Mouse (Mus musculus) midbrain, embryonic 13.5 days (tissue): ENCODE measurements around the gene Trem1. TPM values are rescaled to one million over a fixed set of nuclear protein-coding genes. Genes with fewer than 3 reads are reported as not detected.

ENCODE experiments used
- ATAC-seq: fragments of 200-750 bp; cut with Nextera tagmentation; 2 replicates; pipeline ENCODE4 v1.8.0; 2017; ENCODE audit warnings: mild to moderate bottlenecking, moderate TSS enrichment, moderate library complexity
- H3K27ac ChIP-seq: fragments of 300-500 bp; sonication (generic); 2 replicates; pipeline ENCODE4 v1.5.1; 2015; ENCODE audit warnings: inconsistent platforms, mild to moderate bottlenecking, moderate library complexity
- H3K27me3 ChIP-seq: fragments of 300-500 bp; sonication (generic); 2 replicates; pipeline ENCODE4 v1.6.1; 2015; ENCODE audit warnings: mild to moderate bottlenecking, inconsistent platforms
- H3K36me3 ChIP-seq: fragments of 300-500 bp; sonication (generic); 2 replicates; pipeline ENCODE4 v1.6.1; 2015; ENCODE audit warnings: mild to moderate bottlenecking, inconsistent platforms
- H3K4me1 ChIP-seq: fragments of 300-500 bp; sonication (generic); replicated peaks from 2 replicates; pipeline ENCODE4 v1.6.1; 2015; ENCODE audit warnings: inconsistent platforms
- H3K4me2 ChIP-seq: fragments of 300-500 bp; sonication (generic); replicated peaks from 2 replicates; pipeline ENCODE4 v1.6.1; 2015; ENCODE audit warnings: moderate library complexity, mild to moderate bottlenecking, inconsistent platforms
- H3K4me3 ChIP-seq: fragments of 300-500 bp; sonication (generic); replicated peaks from 2 replicates; pipeline ENCODE4 v1.5.1; 2015; ENCODE audit warnings: mild to moderate bottlenecking, inconsistent platforms
- H3K9ac ChIP-seq: fragments of 300-500 bp; sonication (generic); replicated peaks from 2 replicates; pipeline ENCODE4 v1.6.1; 2015; ENCODE audit warnings: mild to moderate bottlenecking, inconsistent platforms
- H3K9me3 ChIP-seq: fragments of 300-500 bp; sonication (generic); 2 replicates; pipeline ENCODE4 v1.6.1; 2016; ENCODE audit warnings: mild to moderate bottlenecking, inconsistent platforms
- WGBS: fragments of 180-500 bp; shearing (Covaris S2); methylation state at CpG from one replicate; pipeline ENCODE4 v1.1.7; 2015; 5-methylcytosine and 5-hydroxymethylcytosine counted together
- polyA plus RNA-seq: library from polyadenylated mRNA; unstranded; fragments of >200 nt; fragmentation: Nextera tagmentation; extraction: Ambion mirVana; gene quantifications from 2 replicates; pipeline ENCODE4 v1.2.1, GENCODE M21; 2015

Trem1 gene
- polyA plus RNA-seq, 1 experiment from 2014 or later, result not detected

- H3K9ac ChIP-seq, result no peak overlapping the region
- H3K36me3 ChIP-seq, result no peaks in the 10 kb centered on the region
- ATAC-seq, result no peak
- H3K27ac ChIP-seq, result no peak overlapping the region
- 76% methylated on average over 4 of the region's 4 CpGs for WGBS
- no peaks in the 10 kb centered on the region for H3K4me1 ChIP-seq
- H3K9me3 ChIP-seq, result no peaks in the 10 kb centered on the region
- no peak overlapping the region for H3K4me3 ChIP-seq
- H3K4me2 ChIP-seq, result no peak overlapping the region
- no peaks in the 10 kb centered on the region for H3K27me3 ChIP-seq
Measured at GRCm38 (mm10) chr17:48269833-48270232, 37.3 kb downstream of the Trem1 start.

GRCm38 (mm10) chr17:48272158-48272557 lies 39.6 kb downstream of the Trem1 start:
- 87% methylated on average over 5 of the region's 5 CpGs for WGBS

GRCm38 (mm10) chr17:48272598-48272997 lies 40.0 kb downstream of the Trem1 start:
- Histone ChIP-seq H3K4me2 (no peak overlapping the region), H3K4me1 (no peaks in the 10 kb centered on the region), H3K9me3 (no peaks in the 10 kb centered on the region), H3K36me3 (no peaks in the 10 kb centered on the region), H3K4me3 (no peak overlapping the region), H3K27me3 (no peaks in the 10 kb centered on the region), H3K9ac (no peak overlapping the region), H3K27ac (no peak overlapping the region)
- ATAC-seq, result no peak
- 87% methylated on average over 4 of the region's 4 CpGs for WGBS

More at GRCm38 (mm10) chr17:48272158-48272557, 39.6 kb downstream of the Trem1 start:
- no peak for ATAC-seq
- Histone ChIP-seq H3K4me1 (no peaks in the 10 kb centered on the region), H3K9me3 (no peaks in the 10 kb centered on the region), H3K4me3 (no peak overlapping the region), H3K9ac (no peak overlapping the region), H3K36me3 (no peaks in the 10 kb centered on the region), H3K27ac (no peak overlapping the region), H3K4me2 (no peak overlapping the region), H3K27me3 (no peaks in the 10 kb centered on the region)

GRCm38 (mm10) chr17:48274098-48274497 lies 41.5 kb downstream of the Trem1 start:
- no peaks in the 10 kb centered on the region for H3K4me1 ChIP-seq
- H3K4me3 ChIP-seq, result no peak overlapping the region
- no peaks in the 10 kb centered on the region for H3K9me3 ChIP-seq
- H3K27ac ChIP-seq, result no peak overlapping the region
- H3K27me3 ChIP-seq, result no peaks in the 10 kb centered on the region
- ATAC-seq, result no peak
- 73% methylated on average over 4 of the region's 4 CpGs for WGBS
- H3K36me3 ChIP-seq, result no peaks in the 10 kb centered on the region
- no peak overlapping the region for H3K4me2 ChIP-seq
- no peak overlapping the region for H3K9ac ChIP-seq

GRCm38 (mm10) chr17:48274885-48275284 lies 42.3 kb downstream of the Trem1 start:
- Histone ChIP-seq H3K9me3 (no peaks in the 10 kb centered on the region), H3K36me3 (no peaks in the 10 kb centered on the region), H3K4me3 (no peak overlapping the region), H3K4me2 (no peak overlapping the region), H3K27me3 (no peaks in the 10 kb centered on the region), H3K4me1 (no peaks in the 10 kb centered on the region), H3K9ac (no peak overlapping the region), H3K27ac (no peak overlapping the region)
- WGBS, result 29% methylated on average over 6 of the region's 6 CpGs
- no peak for ATAC-seq

- Histone ChIP-seq H3K4me2 (no peak overlapping the region), H3K4me3 (no peak overlapping the region), H3K27me3 (no peaks in the 10 kb centered on the region), H3K36me3 (no peaks in the 10 kb centered on the region), H3K27ac (no peak overlapping the region), H3K9ac (no peak overlapping the region), H3K4me1 (no peaks in the 10 kb centered on the region), H3K9me3 (no peaks in the 10 kb centered on the region)
- ATAC-seq, result no peak
- WGBS, result 63% methylated on average over 7 of the region's 7 CpGs
Measured at GRCm38 (mm10) chr17:48275736-48276135, 43.2 kb downstream of the Trem1 start.

GRCm38 (mm10) chr17:48278381-48278780 lies 45.8 kb downstream of the Trem1 start:
- H3K9me3 ChIP-seq, result no peaks in the 10 kb centered on the region
- no peaks in the 10 kb centered on the region for H3K27me3 ChIP-seq
- no peak for ATAC-seq
- no peaks in the 10 kb centered on the region for H3K36me3 ChIP-seq
- H3K27ac ChIP-seq, result no peak overlapping the region
- no peak overlapping the region for H3K4me2 ChIP-seq
- peaks cover 14% of the 10 kb centered on the region for H3K4me1 ChIP-seq
- H3K9ac ChIP-seq, result no peak overlapping the region
- H3K4me3 ChIP-seq, result no peak overlapping the region

GRCm38 (mm10) chr17:48279002-48279401 lies 46.4 kb downstream of the Trem1 start:
- H3K9me3 ChIP-seq, result no peaks in the 10 kb centered on the region
- H3K9ac ChIP-seq, result no peak overlapping the region
- no peaks in the 10 kb centered on the region for H3K36me3 ChIP-seq
- 88% methylated on average over 4 of the region's 4 CpGs for WGBS
- H3K4me1 ChIP-seq, result peaks cover 14% of the 10 kb centered on the region
- H3K27ac ChIP-seq, result no peak overlapping the region
- H3K4me3 ChIP-seq, result no peak overlapping the region
- no peaks in the 10 kb centered on the region for H3K27me3 ChIP-seq
- ATAC-seq, result no peak
- no peak overlapping the region for H3K4me2 ChIP-seq

- H3K4me1 ChIP-seq, result peaks cover 14% of the 10 kb centered on the region
- H3K9me3 ChIP-seq, result no peaks in the 10 kb centered on the region
- 28% methylated on average over 18 of the region's 18 CpGs for WGBS
- H3K36me3 ChIP-seq, result no peaks in the 10 kb centered on the region
- peak overlapping the region; percentile 52 for H3K9ac ChIP-seq
- peak; percentile 79 for ATAC-seq
- H3K27ac ChIP-seq, result no peak overlapping the region
- H3K4me3 ChIP-seq, result peak overlapping the region; percentile 33
- peak overlapping the region; percentile 54 for H3K4me2 ChIP-seq
- H3K27me3 ChIP-seq, result no peaks in the 10 kb centered on the region
Measured at GRCm38 (mm10) chr17:48280943-48281738, 48.6 kb downstream of the Trem1 start.

GRCm38 (mm10) chr17:48281739-48282085 lies 49.1 kb downstream of the Trem1 start:
- WGBS, result 5% methylated on average over 3 of the region's 3 CpGs
- peak; percentile 63 for ATAC-seq

GRCm38 (mm10) chr17:48286765-48287164 lies 54.2 kb downstream of the Trem1 start:
- Histone ChIP-seq H3K27me3 (no peaks in the 10 kb centered on the region), H3K4me2 (no peak overlapping the region), H3K4me3 (no peak overlapping the region), H3K9ac (no peak overlapping the region), H3K36me3 (no peaks in the 10 kb centered on the region), H3K4me1 (peaks cover 6% of the 10 kb centered on the region), H3K9me3 (0 out of 2 replicates have a peak, but pooled peaks cover 6% of the 10 kb centered on the region), H3K27ac (no peak overlapping the region)
- 60% methylated on average over 1 of the region's 1 CpGs for WGBS
- ATAC-seq, result no peak

More at GRCm38 (mm10) chr17:48281739-48282085, 49.1 kb downstream of the Trem1 start:
- H3K9ac ChIP-seq, result peak overlapping the region; percentile 52; the same call in 1 of the 2 replicates
- peaks cover 14% of the 10 kb centered on the region for H3K4me1 ChIP-seq
- no peaks in the 10 kb centered on the region for H3K27me3 ChIP-seq
- no peaks in the 10 kb centered on the region for H3K9me3 ChIP-seq
- no peaks in the 10 kb centered on the region for H3K36me3 ChIP-seq
- H3K4me2 ChIP-seq, result peak overlapping the region; percentile 54
- peak overlapping the region; percentile 33 for H3K4me3 ChIP-seq
- no peak overlapping the region for H3K27ac ChIP-seq

GRCm38 (mm10) chr17:48287276-48287675 lies 54.7 kb downstream of the Trem1 start:
- no peak overlapping the region for H3K27ac ChIP-seq
- H3K9me3 ChIP-seq, result 0 out of 2 replicates have a peak, but pooled peaks cover 6% of the 10 kb centered on the region
- no peak for ATAC-seq
- 47% methylated on average over 2 of the region's 2 CpGs for WGBS
- no peak overlapping the region for H3K4me3 ChIP-seq
- no peak overlapping the region for H3K9ac ChIP-seq
- peaks cover 2% of the 10 kb centered on the region for H3K4me1 ChIP-seq
- H3K27me3 ChIP-seq, result no peaks in the 10 kb centered on the region
- H3K36me3 ChIP-seq, result no peaks in the 10 kb centered on the region
- no peak overlapping the region for H3K4me2 ChIP-seq
